Mouse (Mus musculus) limb, embryonic 13.5 days (tissue): ENCODE measurements around the gene Gm10203. TPM values are rescaled to one million over a fixed set of nuclear protein-coding genes. Genes with fewer than 3 reads are reported as not detected.

Experiments
- ATAC-seq: fragments of 200-750 bp; cut with Nextera tagmentation; 2 replicates; pipeline ENCODE4 v1.8.0; 2017; ENCODE audit warnings: low read depth, moderate number of reproducible peaks, moderate TSS enrichment; ENCODE audit not compliant: low FRiP score
- H3K27ac ChIP-seq: fragments of 300-500 bp; sonication (generic); 2 replicates; pipeline ENCODE4 v1.5.1; 2015; ENCODE audit warnings: inconsistent platforms, mild to moderate bottlenecking, moderate library complexity
- H3K27me3 ChIP-seq: fragments of 300-500 bp; sonication (generic); 2 replicates; pipeline ENCODE4 v1.6.1; 2015; ENCODE audit warnings: mild to moderate bottlenecking, inconsistent platforms
- H3K36me3 ChIP-seq: fragments of 300-500 bp; sonication (generic); 2 replicates; pipeline ENCODE4 v1.6.1; 2015; ENCODE audit warnings: inconsistent platforms, mild to moderate bottlenecking, moderate library complexity
- H3K4me1 ChIP-seq: fragments of 300-500 bp; sonication (generic); 2 replicates; pipeline ENCODE4 v1.6.1; 2015; ENCODE audit warnings: inconsistent platforms
- H3K4me2 ChIP-seq: fragments of 300-500 bp; sonication (generic); replicated peaks from 2 replicates; pipeline ENCODE4 v1.6.1; 2015; ENCODE audit warnings: inconsistent platforms, mild to moderate bottlenecking, moderate library complexity
- H3K4me3 ChIP-seq: fragments of 300-500 bp; sonication (generic); 2 replicates; pipeline ENCODE4 v1.5.1; 2015; ENCODE audit warnings: moderate library complexity, mild to moderate bottlenecking, inconsistent platforms
- H3K9ac ChIP-seq: fragments of 300-500 bp; sonication (generic); 2 replicates; pipeline ENCODE4 v1.6.1; 2015; ENCODE audit warnings: mild to moderate bottlenecking, inconsistent platforms
- H3K9me3 ChIP-seq: fragments of 300-500 bp; sonication (generic); 2 replicates; pipeline ENCODE4 v1.6.1; 2016; ENCODE audit warnings: inconsistent platforms
- WGBS: fragments of 180-500 bp; shearing (Covaris S2); methylation state at CpG from one replicate; pipeline ENCODE4 v1.1.7; 2015; 5-methylcytosine and 5-hydroxymethylcytosine counted together
- polyA plus RNA-seq: library from polyadenylated mRNA; unstranded; fragments of >200 nt; fragmentation: Nextera tagmentation; extraction: Ambion mirVana; gene quantifications from 2 replicates; pipeline ENCODE4 v1.2.1, GENCODE M21; 2015

Gm10203 gene
- polyA plus RNA-seq, 1 experiment from 2014 or later: not detected

GRCm38 (mm10) chr6:149107615-149108014, 22.4 kb upstream of the Gm10203 start:
- Histone ChIP-seq H3K9ac (no peak overlapping the region), H3K4me2 (no peak overlapping the region), H3K36me3 (no peaks in the 10 kb centered on the region), H3K27me3 (no peaks in the 10 kb centered on the region), H3K9me3 (no peaks in the 10 kb centered on the region), H3K4me3 (no peak overlapping the region), H3K27ac (no peak overlapping the region), H3K4me1 (no peaks in the 10 kb centered on the region)
- WGBS: 78% methylated on average over 3 of the region's 3 CpGs
- no peak for ATAC-seq

DNA sequence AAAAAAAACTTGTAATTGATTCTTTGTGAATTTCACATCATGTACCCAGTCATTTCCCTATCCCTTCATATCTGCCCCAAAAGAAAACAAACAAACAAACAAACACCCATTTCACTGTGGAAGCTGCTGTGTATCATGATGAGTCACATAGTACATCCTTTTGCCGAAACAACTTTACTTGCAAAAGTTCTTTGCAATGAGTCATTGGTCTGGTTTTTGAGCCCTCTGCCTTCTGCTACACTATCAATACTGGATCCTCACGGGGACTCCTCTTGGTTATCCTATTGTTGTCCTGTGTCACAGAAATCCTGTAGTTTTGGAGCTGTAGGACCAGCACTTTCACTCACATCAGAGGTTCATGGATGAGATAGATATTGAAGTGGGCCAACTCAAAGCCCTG, 21.1 kb upstream of the Gm10203 start:
- Histone ChIP-seq H3K36me3 (no peaks in the 10 kb centered on the region), H3K27ac (no peak overlapping the region), H3K9me3 (no peaks in the 10 kb centered on the region), H3K4me3 (no peak overlapping the region), H3K9ac (no peak overlapping the region), H3K4me1 (no peaks in the 10 kb centered on the region), H3K4me2 (no peak overlapping the region), H3K27me3 (no peaks in the 10 kb centered on the region)
- no peak for ATAC-seq
- WGBS: 80% methylated on average over 2 of the region's 2 CpGs

- no peak for ATAC-seq
- Histone ChIP-seq H3K4me3 (no peak overlapping the region), H3K4me1 (no peaks in the 10 kb centered on the region), H3K4me2 (no peak overlapping the region), H3K36me3 (no peaks in the 10 kb centered on the region), H3K9ac (no peak overlapping the region), H3K9me3 (no peaks in the 10 kb centered on the region), H3K27ac (no peak overlapping the region), H3K27me3 (no peaks in the 10 kb centered on the region)
Observed at GRCm38 (mm10) chr6:149116992-149117391, 13.0 kb upstream of the Gm10203 start.

DNA sequence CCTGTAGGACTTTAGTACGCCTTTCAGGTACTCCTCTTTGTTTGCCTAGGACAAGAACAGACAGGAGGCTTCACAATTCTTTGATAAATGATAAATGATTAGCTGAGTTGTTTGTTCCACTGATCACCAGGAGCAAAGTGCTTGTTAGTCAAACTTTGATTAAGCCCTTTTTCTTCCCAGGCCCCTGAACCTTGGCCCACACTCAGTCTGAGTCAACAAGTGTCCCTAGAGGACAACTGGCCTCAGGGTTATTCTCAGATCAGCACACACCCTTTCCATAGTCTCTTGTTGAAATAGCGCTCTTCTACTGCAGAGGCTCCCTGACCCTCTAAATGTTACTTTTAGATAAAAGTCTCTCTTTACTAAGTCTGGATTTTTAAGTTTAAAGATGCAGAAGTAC, 11.0 kb upstream of the Gm10203 start:
- H3K36me3 ChIP-seq: no peaks in the 10 kb centered on the region
- no peaks in the 10 kb centered on the region for H3K9me3 ChIP-seq
- no peaks in the 10 kb centered on the region for H3K27me3 ChIP-seq
- no peak overlapping the region for H3K4me3 ChIP-seq
- no peak for ATAC-seq
- no peak overlapping the region; the same call in 1 of the 2 replicates for H3K9ac ChIP-seq
- H3K4me1 ChIP-seq: no peaks in the 10 kb centered on the region
- no peak overlapping the region for H3K4me2 ChIP-seq
- no peak overlapping the region for H3K27ac ChIP-seq
- 74% methylated on average over 2 of the region's 2 CpGs for WGBS

DNA sequence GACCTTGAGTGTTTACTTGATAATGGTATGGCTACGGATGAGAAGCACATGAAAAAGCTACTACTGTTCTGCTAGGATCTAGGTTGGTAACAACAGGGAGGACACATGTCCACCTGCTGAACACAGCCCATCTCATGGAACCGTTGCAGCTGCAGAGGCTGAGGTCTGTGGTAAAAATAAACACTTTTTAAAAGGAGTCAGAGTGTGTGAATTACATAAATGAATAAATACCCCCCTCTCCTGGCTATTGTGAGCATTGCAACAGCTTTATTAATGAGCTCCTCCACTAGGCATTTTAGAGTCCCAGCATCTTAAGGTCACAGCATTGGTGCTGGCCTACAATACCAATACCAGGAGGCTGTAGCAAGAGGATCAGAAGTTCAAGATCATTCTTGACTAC, 10.1 kb upstream of the Gm10203 start:
- Histone ChIP-seq H3K4me1 (no peaks in the 10 kb centered on the region), H3K9ac (no peak overlapping the region; the same call in 1 of the 2 replicates), H3K36me3 (no peaks in the 10 kb centered on the region), H3K27ac (no peak overlapping the region), H3K9me3 (no peaks in the 10 kb centered on the region), H3K4me3 (no peak overlapping the region), H3K4me2 (no peak overlapping the region), H3K27me3 (no peaks in the 10 kb centered on the region)
- 41% methylated on average over 2 of the region's 2 CpGs for WGBS
- ATAC-seq: peak; percentile 36; the same call in 1 of the 2 replicates

GRCm38 (mm10) chr6:149123042-149123441, 6.9 kb upstream of the Gm10203 start:
- Histone ChIP-seq H3K4me3 (no peak overlapping the region), H3K4me2 (no peak overlapping the region)
- WGBS: 79% methylated on average over 3 of the region's 3 CpGs

GRCm38 (mm10) chr6:149126675-149127074, 3.3 kb upstream of the Gm10203 start:
- WGBS: 70% methylated on average over 4 of the region's 4 CpGs
- no peak overlapping the region for H3K27ac ChIP-seq
- H3K27me3 ChIP-seq: no peaks in the 10 kb centered on the region
- no peaks in the 10 kb centered on the region for H3K9me3 ChIP-seq
- no peak overlapping the region for H3K4me2 ChIP-seq
- no peak overlapping the region for H3K4me3 ChIP-seq
- no peak overlapping the region for H3K9ac ChIP-seq
- no peaks in the 10 kb centered on the region for H3K4me1 ChIP-seq
- ATAC-seq: no peak
- H3K36me3 ChIP-seq: no peaks in the 10 kb centered on the region

More at GRCm38 (mm10) chr6:149123042-149123441, 6.9 kb upstream of the Gm10203 start:
- no peak overlapping the region for H3K9ac ChIP-seq
- H3K27ac ChIP-seq: no peak overlapping the region
- H3K27me3 ChIP-seq: no peaks in the 10 kb centered on the region
- no peak for ATAC-seq
- H3K4me1 ChIP-seq: no peaks in the 10 kb centered on the region
- H3K9me3 ChIP-seq: no peaks in the 10 kb centered on the region
- H3K36me3 ChIP-seq: no peaks in the 10 kb centered on the region

- no peaks in the 10 kb centered on the region for H3K36me3 ChIP-seq
- WGBS: 27% methylated on average over 3 of the region's 3 CpGs
- no peak overlapping the region for H3K27ac ChIP-seq
- no peak overlapping the region for H3K9ac ChIP-seq
- no peak for ATAC-seq
- no peak overlapping the region for H3K4me2 ChIP-seq
- H3K9me3 ChIP-seq: no peaks in the 10 kb centered on the region
- no peaks in the 10 kb centered on the region for H3K27me3 ChIP-seq
- H3K4me1 ChIP-seq: peaks cover 11% of the 10 kb centered on the region
- no peak overlapping the region for H3K4me3 ChIP-seq
Observed at GRCm38 (mm10) chr6:149131111-149131510, 1.1 kb downstream of the Gm10203 start.

GRCm38 (mm10) chr6:149132311-149133077, 2.5 kb downstream of the Gm10203 start:
- H3K36me3 ChIP-seq: no peaks in the 10 kb centered on the region
- no peaks in the 10 kb centered on the region for H3K27me3 ChIP-seq
- ATAC-seq: no peak
- no peak overlapping the region for H3K4me3 ChIP-seq
- H3K4me2 ChIP-seq: no peak overlapping the region
- peaks cover 11% of the 10 kb centered on the region for H3K4me1 ChIP-seq
- H3K9ac ChIP-seq: no peak overlapping the region
- H3K9me3 ChIP-seq: no peaks in the 10 kb centered on the region
- no peak overlapping the region for H3K27ac ChIP-seq
- WGBS: 32% methylated on average over 5 of the region's 5 CpGs

- 8% methylated on average over 5 of the region's 5 CpGs for WGBS
- no peak overlapping the region for H3K9ac ChIP-seq
- H3K4me1 ChIP-seq: peaks cover 11% of the 10 kb centered on the region
- no peak overlapping the region for H3K4me3 ChIP-seq
- H3K4me2 ChIP-seq: no peak overlapping the region
- H3K9me3 ChIP-seq: no peaks in the 10 kb centered on the region
- no peaks in the 10 kb centered on the region for H3K36me3 ChIP-seq
- H3K27me3 ChIP-seq: no peaks in the 10 kb centered on the region
- ATAC-seq: peak; percentile 46
- H3K27ac ChIP-seq: no peak overlapping the region
Observed at GRCm38 (mm10) chr6:149134391-149135150, 4.6 kb downstream of the Gm10203 start.

- H3K4me2 ChIP-seq: no peak overlapping the region
- 70% methylated on average over 6 of the region's 6 CpGs for WGBS
- H3K4me1 ChIP-seq: peaks cover 11% of the 10 kb centered on the region
- no peak overlapping the region for H3K9ac ChIP-seq
- no peak overlapping the region for H3K27ac ChIP-seq
- H3K9me3 ChIP-seq: no peaks in the 10 kb centered on the region
- H3K27me3 ChIP-seq: no peaks in the 10 kb centered on the region
- H3K36me3 ChIP-seq: no peaks in the 10 kb centered on the region
- H3K4me3 ChIP-seq: no peak overlapping the region
- no peak for ATAC-seq
Observed at GRCm38 (mm10) chr6:149135631-149136030, 5.7 kb downstream of the Gm10203 start.

GRCm38 (mm10) chr6:149137936-149138335, 8.0 kb downstream of the Gm10203 start:
- no peak for ATAC-seq
- 0 out of 2 replicates have a peak, but pooled peaks cover 2% of the 10 kb centered on the region for H3K9me3 ChIP-seq
- no peak overlapping the region for H3K4me3 ChIP-seq
- WGBS: 38% methylated on average over 2 of the region's 2 CpGs
- H3K4me2 ChIP-seq: no peak overlapping the region
- H3K36me3 ChIP-seq: no peaks in the 10 kb centered on the region
- H3K4me1 ChIP-seq: peaks cover 18% of the 10 kb centered on the region
- H3K27me3 ChIP-seq: no peaks in the 10 kb centered on the region
- H3K9ac ChIP-seq: no peak overlapping the region
- no peak overlapping the region for H3K27ac ChIP-seq
